Mouse (Mus musculus): ENCODE data around the gene Ryr2.
"Not testable (repeated sequence)": the region's sequence is repeated elsewhere in the genome, so short reads cannot be mapped to it uniquely, and the experiment has no call there.

Gene Ryr2

GRCm38 (mm10) chr13:11624513-11624912, 482.2 kb downstream of the Ryr2 start:
- in situ Hi-C loops (cut with MboI; ENCODE audit: unreplicated experiment in 2 of 2), result no loop called here

- in situ Hi-C loops (cut with MboI; ENCODE audit: unreplicated experiment in 2 of 2), result no loop called here
These were observed 511.3 kb downstream of the Ryr2 start for GRCm38 (mm10) chr13:11595431-11595830.

- in situ Hi-C loops (cut with MboI; ENCODE audit: unreplicated experiment in 2 of 2), result no loop called here
These were observed 521.5 kb downstream of the Ryr2 start for GRCm38 (mm10) chr13:11585283-11585682.

GRCm38 (mm10) chr13:11572552-11572951, 534.2 kb downstream of the Ryr2 start:
- in situ Hi-C loops (cut with MboI; ENCODE audit: unreplicated experiment in 2 of 2), result loop anchor here in 1 of 2 experiments (25.0 kb wide), 1 partner anchor 1685 kb away; no protein-coding TSS in a partner anchor

GRCm38 (mm10) chr13:11567376-11567775, 539.4 kb downstream of the Ryr2 start:
- in situ Hi-C loops (cut with MboI; ENCODE audit: unreplicated experiment in 2 of 2), result loop anchor here in 1 of 2 experiments (25.0 kb wide), 1 partner anchor 1680 kb away; no protein-coding TSS in a partner anchor

GRCm38 (mm10) chr13:11566486-11566885, 540.3 kb downstream of the Ryr2 start:
- in situ Hi-C loops (cut with MboI; ENCODE audit: unreplicated experiment in 2 of 2), result loop anchor here in 1 of 2 experiments (25.0 kb wide), 1 partner anchor 1679 kb away; no protein-coding TSS in a partner anchor

GRCm38 (mm10) chr13:11563224-11564024, 543.3 kb downstream of the Ryr2 start:
- in situ Hi-C loops (cut with MboI; ENCODE audit: unreplicated experiment in 2 of 2), result loop anchor here in 1 of 2 experiments (25.0 kb wide), 1 partner anchor 1676 kb away; no protein-coding TSS in a partner anchor

- in situ Hi-C loops (cut with MboI; ENCODE audit: unreplicated experiment in 2 of 2), result loop anchor here in 1 of 2 experiments (25.0 kb wide), 1 partner anchor 1662 kb away; no protein-coding TSS in a partner anchor
These were observed 557.1 kb downstream of the Ryr2 start for GRCm38 (mm10) chr13:11549644-11550043.

GRCm38 (mm10) chr13:11549136-11549535, 557.6 kb downstream of the Ryr2 start:
- in situ Hi-C loops (cut with MboI; ENCODE audit: unreplicated experiment in 2 of 2), result not testable (repeated sequence)

GRCm38 (mm10) chr13:11545841-11546240, 560.9 kb downstream of the Ryr2 start:
- in situ Hi-C loops (cut with MboI; ENCODE audit: unreplicated experiment in 2 of 2), result no loop called here

GRCm38 (mm10) chr13:11542546-11542945, 564.2 kb downstream of the Ryr2 start:
- in situ Hi-C loops (cut with MboI; ENCODE audit: unreplicated experiment in 2 of 2), result no loop called here

- in situ Hi-C loops (cut with MboI; ENCODE audit: unreplicated experiment in 2 of 2), result no loop called here
These were observed 569.9 kb downstream of the Ryr2 start for GRCm38 (mm10) chr13:11536851-11537250.

- in situ Hi-C loops (cut with MboI; ENCODE audit: unreplicated experiment in 2 of 2), result no loop called here
These were observed 570.9 kb downstream of the Ryr2 start for GRCm38 (mm10) chr13:11535874-11536273.

- in situ Hi-C loops (cut with MboI; ENCODE audit: unreplicated experiment in 2 of 2), result no loop called here
These were observed 573.5 kb downstream of the Ryr2 start for GRCm38 (mm10) chr13:11533265-11533664.

GRCm38 (mm10) chr13:11532014-11532890, 574.5 kb downstream of the Ryr2 start:
- in situ Hi-C loops (cut with MboI; ENCODE audit: unreplicated experiment in 2 of 2), result no loop called here

GRCm38 (mm10) chr13:11523612-11524011, 583.1 kb downstream of the Ryr2 start:
- in situ Hi-C loops (cut with MboI; ENCODE audit: unreplicated experiment in 2 of 2), result no loop called here

- in situ Hi-C loops (cut with MboI; ENCODE audit: unreplicated experiment in 2 of 2), result no loop called here
These were observed 586.0 kb downstream of the Ryr2 start for GRCm38 (mm10) chr13:11520765-11521164.

- in situ Hi-C loops (cut with MboI; ENCODE audit: unreplicated experiment in 2 of 2), result no loop called here
These were observed 595.1 kb downstream of the Ryr2 start for GRCm38 (mm10) chr13:11511540-11512177.
